Mouse (Mus musculus) kidney, embryonic 16.5 days (tissue): ENCODE data around the gene Fam122a. TPM values are rescaled to one million over a fixed set of nuclear protein-coding genes. Genes with fewer than 3 reads are reported as not detected.

ENCODE experiments used
- ATAC-seq: fragments of 200-750 bp; cut with Nextera tagmentation; 2 replicates; pipeline ENCODE4 v1.8.0; 2017; ENCODE audit warnings: moderate TSS enrichment; ENCODE audit not compliant: low FRiP score, low TSS enrichment
- H3K27ac ChIP-seq: fragments of 300-500 bp; sonication (generic); 2 replicates; pipeline ENCODE4 v1.5.1; 2014; ENCODE audit warnings: low read length
- H3K27me3 ChIP-seq: fragments of 300-500 bp; sonication (generic); 2 replicates; pipeline ENCODE4 v1.6.1; 2014; ENCODE audit warnings: low read length, control low read depth, mixed read lengths; ENCODE audit not compliant: insufficient read depth
- H3K36me3 ChIP-seq: fragments of 300-500 bp; sonication (generic); 2 replicates; pipeline ENCODE4 v1.6.1; 2014; ENCODE audit warnings: low read length, control low read depth, mixed read lengths; ENCODE audit not compliant: insufficient read depth
- H3K4me1 ChIP-seq: fragments of 300-500 bp; sonication (generic); 2 replicates; pipeline ENCODE4 v1.6.1; 2014; ENCODE audit warnings: low read length, control low read depth, mixed read lengths; ENCODE audit not compliant: insufficient read depth
- H3K4me2 ChIP-seq: fragments of 300-500 bp; sonication (generic); replicated peaks from 2 replicates; pipeline ENCODE4 v1.6.1; 2014; ENCODE audit warnings: low read depth, low read length
- H3K4me3 ChIP-seq: fragments of 300-500 bp; sonication (generic); 2 replicates; pipeline ENCODE4 v1.5.1; 2014; ENCODE audit warnings: mild to moderate bottlenecking, low read length
- H3K9ac ChIP-seq: fragments of 300-500 bp; sonication (generic); replicated peaks from 2 replicates; pipeline ENCODE4 v1.6.1; 2014; ENCODE audit warnings: low read length
- H3K9me3 ChIP-seq: fragments of 300-500 bp; sonication (generic); 2 replicates; pipeline ENCODE4 v1.6.1; 2016; ENCODE audit warnings: low read length, control low read depth
- WGBS: fragments of 180-500 bp; shearing (Covaris S2); extraction: QIAGEN DNeasy Blood & Tissue Kit; methylation state at CpG from one replicate; pipeline ENCODE4 v1.1.7; 2014; 5-methylcytosine and 5-hydroxymethylcytosine counted together
- polyA plus RNA-seq: library from polyadenylated mRNA; unstranded; fragments of >200 nt; fragmentation: Nextera tagmentation; extraction: Ambion mirVana; gene quantifications from 2 replicates; pipeline ENCODE4 v1.2.1, GENCODE M21; 2015

The Fam122a gene
- polyA plus RNA-seq, 1 experiment from 2014 or later = 39.7 TPM

GRCm38 (mm10) chr19:24469216-24469615 is 7.9 kb downstream of the Fam122a start:
- WGBS = 21% methylated on average over 4 of the region's 4 CpGs

GRCm38 (mm10) chr19:24468616-24469015 is 8.5 kb downstream of the Fam122a start:
- Histone ChIP-seq H3K4me3 (no peak overlapping the region), H3K4me1 (peaks cover 15% of the 10 kb centered on the region; the same call in 1 of the 2 replicates), H3K9ac (no peak overlapping the region), H3K27me3 (no peaks in the 10 kb centered on the region), H3K27ac (0 out of 2 replicates have a peak overlapping the region, but pooled peaks have one; percentile 57), H3K9me3 (no peaks in the 10 kb centered on the region), H3K4me2 (no peak overlapping the region), H3K36me3 (no peaks in the 10 kb centered on the region)
- WGBS = 64% methylated on average over 3 of the region's 3 CpGs
- ATAC-seq = no peak

More at GRCm38 (mm10) chr19:24469216-24469615, 7.9 kb downstream of the Fam122a start:
- no peaks in the 10 kb centered on the region for H3K36me3 ChIP-seq
- H3K9ac ChIP-seq = no peak overlapping the region
- peaks cover 15% of the 10 kb centered on the region; the same call in 1 of the 2 replicates for H3K4me1 ChIP-seq
- H3K4me3 ChIP-seq = no peak overlapping the region
- no peaks in the 10 kb centered on the region for H3K9me3 ChIP-seq
- no peaks in the 10 kb centered on the region for H3K27me3 ChIP-seq
- H3K27ac ChIP-seq = 0 out of 2 replicates have a peak overlapping the region, but pooled peaks have one; percentile 57
- no peak overlapping the region for H3K4me2 ChIP-seq
- peak; percentile 54 for ATAC-seq

GRCm38 (mm10) chr19:24463011-24463410 is 14.1 kb downstream of the Fam122a start:
- Histone ChIP-seq H3K4me2 (no peak overlapping the region), H3K4me1 (0 out of 2 replicates have a peak, but pooled peaks cover under 1% of the 10 kb centered on the region), H3K4me3 (no peak overlapping the region), H3K9me3 (no peaks in the 10 kb centered on the region), H3K27me3 (no peaks in the 10 kb centered on the region), H3K36me3 (no peaks in the 10 kb centered on the region), H3K27ac (no peak overlapping the region), H3K9ac (no peak overlapping the region)
- WGBS = 95% methylated on average over 2 of the region's 3 CpGs
- ATAC-seq = no peak

GRCm38 (mm10) chr19:24456591-24457231 is 20.4 kb downstream of the Fam122a start:
- no peaks in the 10 kb centered on the region for H3K9me3 ChIP-seq
- 89% methylated on average over 6 of the region's 6 CpGs for WGBS
- no peaks in the 10 kb centered on the region for H3K36me3 ChIP-seq
- no peaks in the 10 kb centered on the region for H3K27me3 ChIP-seq
- no peak overlapping the region for H3K4me2 ChIP-seq
- no peak for ATAC-seq
- H3K9ac ChIP-seq = no peak overlapping the region
- no peaks in the 10 kb centered on the region for H3K4me1 ChIP-seq
- H3K27ac ChIP-seq = no peak overlapping the region
- H3K4me3 ChIP-seq = no peak overlapping the region

- no peaks in the 10 kb centered on the region for H3K27me3 ChIP-seq
- H3K4me3 ChIP-seq = no peak overlapping the region
- no peaks in the 10 kb centered on the region for H3K4me1 ChIP-seq
- ATAC-seq = no peak
- H3K4me2 ChIP-seq = no peak overlapping the region
- no peaks in the 10 kb centered on the region for H3K9me3 ChIP-seq
- no peaks in the 10 kb centered on the region for H3K36me3 ChIP-seq
- no peak overlapping the region for H3K9ac ChIP-seq
- 79% methylated on average over 6 of the region's 6 CpGs for WGBS
- no peak overlapping the region for H3K27ac ChIP-seq
These were observed 21.8 kb downstream of the Fam122a start for GRCm38 (mm10) chr19:24455249-24455960.

- Histone ChIP-seq H3K9me3 (no peaks in the 10 kb centered on the region), H3K36me3 (no peaks in the 10 kb centered on the region), H3K9ac (no peak overlapping the region), H3K27ac (no peak overlapping the region), H3K27me3 (no peaks in the 10 kb centered on the region), H3K4me3 (no peak overlapping the region), H3K4me2 (no peak overlapping the region), H3K4me1 (no peaks in the 10 kb centered on the region)
- WGBS = 68% methylated on average over 2 of the region's 2 CpGs
- no peak for ATAC-seq
These were observed 22.7 kb downstream of the Fam122a start for GRCm38 (mm10) chr19:24454451-24454850.

GRCm38 (mm10) chr19:24453379-24453778 is 23.8 kb downstream of the Fam122a start:
- Histone ChIP-seq H3K9ac (no peak overlapping the region), H3K4me1 (no peaks in the 10 kb centered on the region), H3K4me3 (no peak overlapping the region), H3K27me3 (no peaks in the 10 kb centered on the region), H3K9me3 (no peaks in the 10 kb centered on the region), H3K27ac (no peak overlapping the region), H3K36me3 (no peaks in the 10 kb centered on the region), H3K4me2 (no peak overlapping the region)
- no peak for ATAC-seq
- WGBS = 82% methylated on average over 13 of the region's 13 CpGs

- no peak overlapping the region for H3K9ac ChIP-seq
- ATAC-seq = no peak; the same call in 1 of the 2 replicates
- H3K4me1 ChIP-seq = no peaks in the 10 kb centered on the region
- H3K9me3 ChIP-seq = no peaks in the 10 kb centered on the region
- WGBS = 28% methylated on average over 3 of the region's 3 CpGs
- 0 out of 2 replicates have a peak overlapping the region, but pooled peaks have one; percentile 18 for H3K27ac ChIP-seq
- no peaks in the 10 kb centered on the region for H3K27me3 ChIP-seq
- no peak overlapping the region for H3K4me2 ChIP-seq
- H3K36me3 ChIP-seq = no peaks in the 10 kb centered on the region
- H3K4me3 ChIP-seq = no peak overlapping the region
These were observed 24.7 kb downstream of the Fam122a start for GRCm38 (mm10) chr19:24452441-24452898.

GRCm38 (mm10) chr19:24451626-24452025 is 25.5 kb downstream of the Fam122a start:
- H3K4me1 ChIP-seq = no peaks in the 10 kb centered on the region
- ATAC-seq = no peak
- no peaks in the 10 kb centered on the region for H3K27me3 ChIP-seq
- no peak overlapping the region for H3K4me3 ChIP-seq
- no peak overlapping the region for H3K27ac ChIP-seq
- H3K4me2 ChIP-seq = no peak overlapping the region
- H3K36me3 ChIP-seq = no peaks in the 10 kb centered on the region
- 82% methylated on average over 3 of the region's 3 CpGs for WGBS
- no peaks in the 10 kb centered on the region for H3K9me3 ChIP-seq
- H3K9ac ChIP-seq = no peak overlapping the region

GRCm38 (mm10) chr19:24450740-24451139 is 26.4 kb downstream of the Fam122a start:
- Histone ChIP-seq H3K4me3 (no peak overlapping the region), H3K27me3 (no peaks in the 10 kb centered on the region), H3K4me1 (no peaks in the 10 kb centered on the region), H3K27ac (no peak overlapping the region), H3K9me3 (no peaks in the 10 kb centered on the region), H3K9ac (no peak overlapping the region), H3K36me3 (no peaks in the 10 kb centered on the region), H3K4me2 (no peak overlapping the region)
- no peak for ATAC-seq
- WGBS = 91% methylated on average over 8 of the region's 8 CpGs
